Mouse (Mus musculus): Measurements from ENCODE around the gene Dtx1. TPM values are rescaled to one million over a fixed set of nuclear protein-coding genes. Genes with fewer than 3 reads are reported as not detected.

Gene Dtx1
- polyA plus RNA-seq, 1 experiment from 2014 or later, result 44.8 TPM

Other genes with a start within 250 kb of the Dtx1 start
- gene Sdsl, start 239.1 kb downstream of the Dtx1 start, polyA plus RNA-seq (2015; fragmentation: Nextera tagmentation; extraction: Ambion mirVana), result 8.1 and 9.4 TPM in 2 replicates
- gene Sds, start 235.4 kb downstream of the Dtx1 start, polyA plus RNA-seq (2015; fragmentation: Nextera tagmentation; extraction: Ambion mirVana), result 0.40 and 0.80 TPM in 2 replicates
- 37.6 and 39.0 TPM in 2 replicates for gene Plbd2, start 208.3 kb downstream of the Dtx1 start, polyA plus RNA-seq (2015; fragmentation: Nextera tagmentation; extraction: Ambion mirVana)
- gene Slc8b1, start 200.8 kb downstream of the Dtx1 start, polyA plus RNA-seq (2015; fragmentation: Nextera tagmentation; extraction: Ambion mirVana), result 2.3 and 2.7 TPM in 2 replicates
- 15.1 and 17.4 TPM in 2 replicates for gene Tpcn1, start 123.3 kb downstream of the Dtx1 start, polyA plus RNA-seq (2015; fragmentation: Nextera tagmentation; extraction: Ambion mirVana)
- gene Iqcd, start 122.9 kb downstream of the Dtx1 start, polyA plus RNA-seq (2015; fragmentation: Nextera tagmentation; extraction: Ambion mirVana), result 2.0 and 2.4 TPM in 2 replicates
- 29.3 and 33.7 TPM in 2 replicates for gene Rita1, start 99.3 kb downstream of the Dtx1 start, polyA plus RNA-seq (2015; fragmentation: Nextera tagmentation; extraction: Ambion mirVana)
- gene Ddx54, start 99.2 kb downstream of the Dtx1 start, polyA plus RNA-seq (2015; fragmentation: Nextera tagmentation; extraction: Ambion mirVana), result 38.4 and 42.0 TPM in 2 replicates
- gene Cfap73, start 77.7 kb downstream of the Dtx1 start, polyA plus RNA-seq (2015; fragmentation: Nextera tagmentation; extraction: Ambion mirVana), result 0.51 and 0.92 TPM in 2 replicates
- 0.61 and 1.9 TPM in 2 replicates for gene Rasal1, start 63.1 kb downstream of the Dtx1 start, polyA plus RNA-seq (2015; fragmentation: Nextera tagmentation; extraction: Ambion mirVana)
- gene Oas2, start 37.9 kb upstream of the Dtx1 start, polyA plus RNA-seq (2015; fragmentation: Nextera tagmentation; extraction: Ambion mirVana), result 0.19 and 0.43 TPM in 2 replicates
- 0.66 and 0.96 TPM in 2 replicates for gene Oas3, start 65.7 kb upstream of the Dtx1 start, polyA plus RNA-seq (2015; fragmentation: Nextera tagmentation; extraction: Ambion mirVana)
- 0.19 and 0.86 TPM in 2 replicates for gene Oas1e, start 83.6 kb upstream of the Dtx1 start, polyA plus RNA-seq (2015; fragmentation: Nextera tagmentation; extraction: Ambion mirVana)
- gene Oas1c, start 100.6 kb upstream of the Dtx1 start, polyA plus RNA-seq (2015; fragmentation: Nextera tagmentation; extraction: Ambion mirVana), result 0.65 and 0.70 TPM in 2 replicates
- not detected in 2 replicates for gene Oas1f, start 135.4 kb upstream of the Dtx1 start, polyA plus RNA-seq (2015; fragmentation: Nextera tagmentation; extraction: Ambion mirVana)
- gene Oas1h, start 149.5 kb upstream of the Dtx1 start, polyA plus RNA-seq (2015; fragmentation: Nextera tagmentation; extraction: Ambion mirVana), result not detected in 2 replicates
- gene Oas1g, start 175.7 kb upstream of the Dtx1 start, polyA plus RNA-seq (2015; fragmentation: Nextera tagmentation; extraction: Ambion mirVana), result 0.24 TPM in 1 of 2 replicates, not detected in the other
- 0.62 and 1.3 TPM in 2 replicates for gene Oas1a, start 195.6 kb upstream of the Dtx1 start, polyA plus RNA-seq (2015; fragmentation: Nextera tagmentation; extraction: Ambion mirVana)
- 0.12 and 0.18 TPM in 2 replicates for gene Oas1d, start 202.6 kb upstream of the Dtx1 start, polyA plus RNA-seq (2015; fragmentation: Nextera tagmentation; extraction: Ambion mirVana)